Mouse (Mus musculus) heart, embryonic 15.5 days (tissue): Measurements from ENCODE around the gene Atp6v0e. TPM values are rescaled to one million over a fixed set of nuclear protein-coding genes. Genes with fewer than 3 reads are reported as not detected.

Source experiments
- ATAC-seq: fragments of 200-750 bp; cut with Nextera tagmentation; replicated peaks from 2 replicates; pipeline ENCODE4 v1.8.0; 2017; ENCODE audit warnings: low read depth, moderate TSS enrichment; ENCODE audit not compliant: insufficient number of reproducible peaks, insufficient read depth, low FRiP score
- H3K27ac ChIP-seq: fragments of 300-500 bp; sonication (generic); 2 replicates; pipeline ENCODE4 v1.5.1; 2015; ENCODE audit warnings: mild to moderate bottlenecking, inconsistent platforms
- H3K27me3 ChIP-seq: fragments of 300-500 bp; sonication (generic); 2 replicates; pipeline ENCODE4 v1.6.1; 2015; ENCODE audit warnings: inconsistent platforms
- H3K36me3 ChIP-seq: fragments of 300-500 bp; sonication (generic); 2 replicates; pipeline ENCODE4 v1.6.1; 2015; ENCODE audit warnings: mild to moderate bottlenecking, inconsistent platforms
- H3K4me1 ChIP-seq: fragments of 300-500 bp; sonication (generic); replicated peaks from 2 replicates; pipeline ENCODE4 v1.6.1; 2015; ENCODE audit warnings: inconsistent platforms
- H3K4me2 ChIP-seq: fragments of 300-500 bp; sonication (generic); 2 replicates; pipeline ENCODE4 v1.6.1; 2015; ENCODE audit warnings: inconsistent platforms, mild to moderate bottlenecking, moderate library complexity
- H3K4me3 ChIP-seq: fragments of 300-500 bp; sonication (generic); 2 replicates; pipeline ENCODE4 v1.5.1; 2015; ENCODE audit warnings: mild to moderate bottlenecking, inconsistent platforms
- H3K9ac ChIP-seq: fragments of 300-500 bp; sonication (generic); 2 replicates; pipeline ENCODE4 v1.6.1; 2015; ENCODE audit warnings: mild to moderate bottlenecking, inconsistent platforms
- H3K9me3 ChIP-seq: fragments of 300-500 bp; sonication (generic); replicated peaks from 2 replicates; pipeline ENCODE4 v1.6.1; 2016; ENCODE audit warnings: inconsistent platforms
- WGBS: fragments of 180-500 bp; shearing (Covaris S2); methylation state at CpG from one replicate; pipeline ENCODE4 v1.1.7; 2015; ENCODE audit warnings: mixed read lengths; 5-methylcytosine and 5-hydroxymethylcytosine counted together
- polyA plus RNA-seq: library from polyadenylated mRNA; unstranded; fragments of >200 nt; fragmentation: Nextera tagmentation; extraction: Ambion mirVana; gene quantifications from 2 replicates; pipeline ENCODE4 v1.2.1, GENCODE M21; 2015

Gene Atp6v0e
- polyA plus RNA-seq, 1 experiment from 2014 or later = 200 TPM

- Histone ChIP-seq H3K9ac (no peak overlapping the region), H3K27me3 (no peaks in the 10 kb centered on the region), H3K4me1 (peaks cover 13% of the 10 kb centered on the region), H3K4me3 (no peak overlapping the region), H3K27ac (no peak overlapping the region), H3K9me3 (no peaks in the 10 kb centered on the region), H3K4me2 (no peak overlapping the region), H3K36me3 (peaks cover 69% of the 10 kb centered on the region)
- ATAC-seq = no peak
- 89% methylated on average over 3 of the region's 3 CpGs for WGBS
Measured at GRCm38 (mm10) chr17:26640286-26640740, 22.7 kb upstream of the Atp6v0e start.

- Histone ChIP-seq H3K4me2 (no peak overlapping the region), H3K9ac (no peak overlapping the region), H3K9me3 (no peaks in the 10 kb centered on the region), H3K4me3 (no peak overlapping the region), H3K36me3 (peaks cover 56% of the 10 kb centered on the region), H3K27ac (no peak overlapping the region), H3K27me3 (no peaks in the 10 kb centered on the region), H3K4me1 (peaks cover 35% of the 10 kb centered on the region)
- WGBS = 98% methylated on average over 8 of the region's 8 CpGs
- ATAC-seq = no peak
Measured at GRCm38 (mm10) chr17:26643456-26643855, 19.6 kb upstream of the Atp6v0e start.

- Histone ChIP-seq H3K9me3 (no peaks in the 10 kb centered on the region), H3K27me3 (no peaks in the 10 kb centered on the region), H3K4me3 (no peak overlapping the region), H3K27ac (no peak overlapping the region), H3K4me2 (no peak overlapping the region), H3K36me3 (peaks cover 54% of the 10 kb centered on the region), H3K9ac (no peak overlapping the region), H3K4me1 (peaks cover 34% of the 10 kb centered on the region)
- 91% methylated on average over 2 of the region's 2 CpGs for WGBS
- ATAC-seq = no peak
Measured at GRCm38 (mm10) chr17:26643993-26644392, 19.0 kb upstream of the Atp6v0e start.

- Histone ChIP-seq H3K4me3 (no peak overlapping the region), H3K4me2 (no peak overlapping the region), H3K9ac (no peak overlapping the region), H3K4me1 (peaks cover 34% of the 10 kb centered on the region), H3K27ac (peak overlapping the region; percentile 43), H3K27me3 (no peaks in the 10 kb centered on the region), H3K36me3 (peaks cover 48% of the 10 kb centered on the region), H3K9me3 (no peaks in the 10 kb centered on the region)
- no peak for ATAC-seq
- 73% methylated on average over 9 of the region's 9 CpGs for WGBS
Measured at GRCm38 (mm10) chr17:26644509-26645410, 18.3 kb upstream of the Atp6v0e start.

GRCm38 (mm10) chr17:26645411-26645854, 17.6 kb upstream of the Atp6v0e start:
- H3K27me3 ChIP-seq = no peaks in the 10 kb centered on the region
- peak; percentile 68 for ATAC-seq
- no peak overlapping the region for H3K9ac ChIP-seq
- peaks cover 42% of the 10 kb centered on the region for H3K36me3 ChIP-seq
- no peak overlapping the region for H3K4me3 ChIP-seq
- no peak overlapping the region for H3K4me2 ChIP-seq
- 46% methylated on average over 8 of the region's 8 CpGs for WGBS
- peaks cover 34% of the 10 kb centered on the region for H3K4me1 ChIP-seq
- H3K27ac ChIP-seq = peak overlapping the region; percentile 43
- H3K9me3 ChIP-seq = no peaks in the 10 kb centered on the region

GRCm38 (mm10) chr17:26647283-26647682, 15.7 kb upstream of the Atp6v0e start:
- WGBS = 41% methylated on average over 13 of the region's 13 CpGs
- no peak for ATAC-seq
- Histone ChIP-seq H3K27me3 (no peaks in the 10 kb centered on the region), H3K27ac (peak overlapping the region; percentile 21; the same call in 1 of the 2 replicates), H3K9me3 (no peaks in the 10 kb centered on the region), H3K4me1 (peaks cover 38% of the 10 kb centered on the region), H3K4me3 (no peak overlapping the region), H3K36me3 (peaks cover 24% of the 10 kb centered on the region), H3K4me2 (no peak overlapping the region), H3K9ac (no peak overlapping the region)

GRCm38 (mm10) chr17:26649565-26649964, 13.5 kb upstream of the Atp6v0e start:
- Histone ChIP-seq H3K27ac (no peak overlapping the region), H3K4me3 (no peak overlapping the region), H3K36me3 (peaks cover 6% of the 10 kb centered on the region; the same call in 1 of the 2 replicates), H3K4me2 (no peak overlapping the region), H3K27me3 (no peaks in the 10 kb centered on the region), H3K9me3 (no peaks in the 10 kb centered on the region), H3K4me1 (peaks cover 35% of the 10 kb centered on the region), H3K9ac (no peak overlapping the region)
- WGBS = 84% methylated on average over 4 of the region's 4 CpGs
- no peak for ATAC-seq

GRCm38 (mm10) chr17:26650451-26651363, 12.3 kb upstream of the Atp6v0e start:
- no peaks in the 10 kb centered on the region for H3K27me3 ChIP-seq
- H3K4me2 ChIP-seq = no peak overlapping the region
- no peak overlapping the region for H3K4me3 ChIP-seq
- ATAC-seq = no peak; the same call in 1 of the 2 replicates
- peak overlapping the region; percentile 53 for H3K27ac ChIP-seq
- no peaks in the 10 kb centered on the region for H3K9me3 ChIP-seq
- H3K9ac ChIP-seq = no peak overlapping the region
- WGBS = 60% methylated on average over 14 of the region's 14 CpGs
- peaks cover 14% of the 10 kb centered on the region; the same call in 1 of the 2 replicates for H3K36me3 ChIP-seq
- H3K4me1 ChIP-seq = peaks cover 24% of the 10 kb centered on the region

GRCm38 (mm10) chr17:26658854-26659572, 4.0 kb upstream of the Atp6v0e start:
- H3K4me2 ChIP-seq = peak overlapping the region; percentile 38
- H3K27me3 ChIP-seq = no peaks in the 10 kb centered on the region
- peak overlapping the region; percentile 2 for H3K27ac ChIP-seq
- H3K4me1 ChIP-seq = peaks cover 26% of the 10 kb centered on the region
- no peaks in the 10 kb centered on the region for H3K9me3 ChIP-seq
- peaks cover 24% of the 10 kb centered on the region; the same call in 1 of the 2 replicates for H3K36me3 ChIP-seq
- no peak overlapping the region for H3K4me3 ChIP-seq
- no peak for ATAC-seq
- no peak overlapping the region for H3K9ac ChIP-seq
- WGBS = 19% methylated on average over 21 of the region's 21 CpGs

GRCm38 (mm10) chr17:26659573-26659915, 3.5 kb upstream of the Atp6v0e start:
- Histone ChIP-seq H3K4me2 (no peak overlapping the region), H3K36me3 (peaks cover 19% of the 10 kb centered on the region; the same call in 1 of the 2 replicates), H3K9ac (no peak overlapping the region), H3K4me3 (no peak overlapping the region), H3K27me3 (no peaks in the 10 kb centered on the region), H3K27ac (peak overlapping the region; percentile 2; the same call in 1 of the 2 replicates), H3K4me1 (peaks cover 26% of the 10 kb centered on the region), H3K9me3 (no peaks in the 10 kb centered on the region)
- no peak for ATAC-seq
- 68% methylated on average over 3 of the region's 3 CpGs for WGBS
